Mouse (Mus musculus) 3T3-L1 (cell line): ENCODE results near the gene Cnnm4.

Experiments
- DNase-seq: peaks from one replicate; pipeline ENCODE4 v3.0.0-alpha.2; 2015; ENCODE audit warnings: low read depth, low spot score

Cnnm4 gene

GRCm38 (mm10) chr1:36540807-36541206, 69.4 kb downstream of the Cnnm4 start:
- no peak for DNase-seq

GRCm38 (mm10) chr1:36541844-36542243, 70.4 kb downstream of the Cnnm4 start:
- DNase-seq = no peak

DNA sequence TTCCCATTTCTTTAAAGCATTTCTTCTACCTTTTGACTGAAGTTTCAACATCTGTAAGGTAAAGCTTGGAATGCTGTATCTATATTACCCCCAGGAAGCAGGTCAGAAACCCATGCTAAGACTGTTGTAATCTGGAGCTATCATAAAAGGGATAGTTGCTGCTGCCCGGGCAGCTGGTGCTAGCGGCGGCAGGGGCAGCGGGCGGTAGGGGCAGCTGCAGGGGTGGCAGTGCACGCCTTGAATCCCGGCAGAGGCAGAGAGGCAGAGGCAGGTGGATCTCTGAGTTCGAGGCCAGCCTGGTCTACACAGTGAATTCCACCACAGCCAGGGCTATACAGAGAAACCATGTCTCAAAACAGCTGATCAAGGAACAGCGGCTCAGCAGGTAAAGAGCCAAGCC, 71.5 kb downstream of the Cnnm4 start:
- DNase-seq = no peak

- DNase-seq = no peak
These were observed 74.0 kb downstream of the Cnnm4 start for GRCm38 (mm10) chr1:36545382-36545781.

DNA sequence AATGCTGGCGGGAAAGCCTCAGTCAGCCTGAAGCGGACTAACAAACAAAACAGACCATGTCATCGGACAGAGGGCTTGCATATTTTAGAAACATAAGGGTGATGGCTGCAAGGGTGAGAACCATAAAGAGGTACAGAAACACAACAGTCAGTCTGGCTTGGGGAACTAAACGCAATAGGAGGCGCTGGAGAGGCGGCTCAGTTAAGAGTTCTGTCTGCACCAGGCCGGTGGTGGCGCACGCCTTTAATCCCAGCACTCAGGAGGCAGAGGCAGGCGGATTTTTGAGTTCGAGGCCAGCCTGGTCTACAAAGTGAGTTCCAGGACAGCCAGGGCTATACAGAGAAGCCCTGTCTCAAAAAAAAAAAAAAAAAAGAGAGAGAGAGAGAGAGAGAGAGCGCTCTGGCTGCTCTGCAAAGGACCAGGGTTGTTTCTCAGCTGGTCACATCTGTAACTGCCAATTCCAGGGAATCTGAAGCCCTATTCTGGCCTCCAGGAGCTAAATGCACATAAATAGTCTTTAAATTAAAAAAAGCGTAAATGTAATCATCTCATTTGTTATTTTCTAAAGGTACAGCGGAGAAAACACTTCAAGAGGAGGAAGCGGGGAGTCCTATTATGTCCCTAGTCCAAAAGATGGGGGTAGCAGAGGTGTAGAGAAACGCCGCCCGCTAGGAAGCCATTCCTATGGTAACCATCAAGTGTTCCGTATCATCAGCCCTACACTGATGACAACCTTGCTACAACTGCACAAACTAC, 74.6 kb downstream of the Cnnm4 start:
- DNase-seq = no peak

GRCm38 (mm10) chr1:36546888-36547471, 75.6 kb downstream of the Cnnm4 start, which contains the start of gene Ankrd39:
Gene Ankrd39 (minus strand): TSS chr1:36547445.
- DNase-seq = peak; percentile 99

DNA sequence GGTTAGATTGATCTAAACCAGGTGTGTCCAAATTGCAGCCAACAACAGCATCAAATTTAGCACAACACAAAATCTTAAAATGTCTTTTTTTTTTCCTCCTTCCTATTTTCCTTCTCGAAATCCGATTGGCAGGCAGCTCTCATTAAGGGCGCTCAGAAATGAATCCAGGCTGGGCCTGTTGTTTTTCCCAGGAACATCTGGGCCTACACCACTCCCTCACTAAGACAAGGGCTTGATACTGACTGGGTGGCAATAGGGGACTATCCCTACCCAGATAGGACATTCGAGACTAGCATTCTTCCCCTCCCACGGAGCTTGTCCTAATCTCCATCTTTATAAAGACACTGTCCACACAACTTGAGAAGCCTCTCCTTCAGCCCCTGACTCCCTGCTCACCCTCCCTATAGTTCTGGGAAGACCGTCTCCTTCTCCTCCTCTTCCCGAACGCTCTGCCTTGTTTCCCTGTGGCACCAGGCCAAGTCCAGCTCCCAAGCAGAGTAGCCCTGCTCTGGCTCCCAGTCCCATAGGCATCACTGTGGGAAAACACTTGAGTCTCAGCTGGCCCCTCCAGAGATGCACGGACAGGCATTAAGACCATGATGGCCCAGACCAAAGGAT, 76.7 kb downstream of the Cnnm4 start:
- peak; percentile 51 for DNase-seq

GRCm38 (mm10) chr1:36548771-36549170, 77.4 kb downstream of the Cnnm4 start:
- DNase-seq = no peak

DNA sequence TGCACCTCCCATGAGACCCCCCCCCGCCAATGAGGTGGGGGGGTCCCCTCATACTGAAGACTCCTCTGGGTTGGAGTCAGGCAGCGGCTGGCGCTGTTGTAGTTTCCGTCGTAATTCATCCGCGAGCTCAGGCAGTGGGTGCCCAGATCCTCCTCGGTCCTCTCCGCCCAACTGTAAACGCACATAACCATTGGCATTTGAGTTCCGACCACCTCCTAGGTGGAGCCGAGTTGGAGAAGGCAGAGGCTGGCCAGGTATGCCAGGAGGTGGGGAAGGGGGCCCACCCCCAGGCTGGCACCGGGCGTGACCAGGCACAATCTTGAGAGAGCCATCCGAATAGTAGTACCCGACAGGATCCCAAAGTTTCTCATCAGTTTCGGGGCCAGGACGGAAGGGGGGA, 78.1 kb downstream of the Cnnm4 start:
- DNase-seq = no peak

DNA sequence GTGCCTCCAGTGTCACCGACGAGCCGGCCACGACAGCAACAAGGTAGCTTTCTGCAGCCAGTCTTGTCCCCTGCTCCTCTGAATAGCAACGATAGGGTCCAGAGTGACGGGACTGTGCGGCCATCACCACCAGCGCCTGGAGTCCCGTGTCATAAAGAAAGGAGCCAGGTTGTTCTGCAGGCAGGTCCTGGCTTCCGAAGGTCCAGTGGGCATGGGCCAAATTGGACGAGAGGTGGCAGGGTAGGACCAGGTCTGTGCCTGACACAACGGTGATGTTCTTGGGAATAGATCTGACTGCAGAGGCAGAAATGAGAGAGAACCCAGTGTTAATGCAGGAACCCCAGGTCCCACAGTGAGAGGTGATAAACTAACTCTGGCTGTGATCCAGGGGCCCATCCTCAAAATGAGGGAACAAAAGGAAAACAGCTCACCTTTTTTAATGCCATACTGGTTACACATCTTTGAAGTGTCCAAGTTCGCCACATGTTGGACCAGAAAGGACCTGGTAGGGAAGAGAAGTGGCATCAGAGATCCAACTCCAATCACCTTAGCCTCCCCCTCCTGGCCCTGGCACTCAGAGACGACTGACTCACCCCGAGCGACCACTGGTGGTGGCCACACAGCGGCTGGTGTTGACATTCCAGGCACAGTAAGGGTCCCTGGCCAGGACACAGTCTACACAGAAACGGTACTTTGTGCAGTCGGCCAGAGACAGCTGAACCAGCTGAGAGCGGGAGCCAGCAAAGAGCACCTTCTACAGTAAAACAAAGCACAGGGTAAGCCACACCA, 78.8 kb downstream of the Cnnm4 start:
- DNase-seq = no peak

DNA sequence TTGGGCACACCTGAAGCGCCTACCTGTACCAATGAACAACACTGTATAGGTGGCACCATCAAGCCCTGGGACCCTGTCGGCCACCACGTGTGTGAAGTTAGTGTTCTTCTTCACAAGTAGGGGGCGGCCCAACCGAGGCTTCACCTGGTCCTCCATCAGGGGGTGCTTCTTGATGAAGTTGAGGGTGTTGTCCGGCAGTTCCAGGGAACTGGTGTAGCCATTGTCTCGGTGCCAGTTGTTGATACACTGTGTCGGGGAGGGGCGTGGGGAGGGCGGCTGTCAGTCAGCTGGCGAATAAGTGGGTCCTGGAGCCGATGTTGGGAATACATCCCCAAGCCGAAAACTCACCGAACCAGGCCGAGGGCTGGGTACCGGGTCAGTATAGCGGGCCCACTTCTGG, 80.5 kb downstream of the Cnnm4 start:
- no peak for DNase-seq

DNA sequence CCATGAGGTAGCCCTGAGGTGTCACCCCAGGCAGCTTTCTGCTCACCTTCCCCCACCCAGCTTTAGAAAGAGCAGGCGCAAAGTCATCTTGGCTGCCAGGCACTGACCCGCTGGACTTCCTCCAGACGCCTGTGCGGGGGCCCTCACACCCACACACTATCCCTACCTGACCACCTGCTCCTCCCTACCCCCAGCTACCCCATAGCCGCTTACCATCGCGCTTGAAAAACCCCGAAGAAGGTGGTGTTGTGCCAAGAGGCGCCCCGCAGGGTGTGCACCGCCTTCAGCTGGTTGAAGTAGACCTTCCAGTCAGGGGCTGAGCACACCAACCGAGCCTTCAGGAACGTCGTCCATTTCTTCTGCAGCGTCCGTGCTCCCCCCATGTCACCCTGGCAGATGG, 81.1 kb downstream of the Cnnm4 start:
- no peak for DNase-seq

DNA sequence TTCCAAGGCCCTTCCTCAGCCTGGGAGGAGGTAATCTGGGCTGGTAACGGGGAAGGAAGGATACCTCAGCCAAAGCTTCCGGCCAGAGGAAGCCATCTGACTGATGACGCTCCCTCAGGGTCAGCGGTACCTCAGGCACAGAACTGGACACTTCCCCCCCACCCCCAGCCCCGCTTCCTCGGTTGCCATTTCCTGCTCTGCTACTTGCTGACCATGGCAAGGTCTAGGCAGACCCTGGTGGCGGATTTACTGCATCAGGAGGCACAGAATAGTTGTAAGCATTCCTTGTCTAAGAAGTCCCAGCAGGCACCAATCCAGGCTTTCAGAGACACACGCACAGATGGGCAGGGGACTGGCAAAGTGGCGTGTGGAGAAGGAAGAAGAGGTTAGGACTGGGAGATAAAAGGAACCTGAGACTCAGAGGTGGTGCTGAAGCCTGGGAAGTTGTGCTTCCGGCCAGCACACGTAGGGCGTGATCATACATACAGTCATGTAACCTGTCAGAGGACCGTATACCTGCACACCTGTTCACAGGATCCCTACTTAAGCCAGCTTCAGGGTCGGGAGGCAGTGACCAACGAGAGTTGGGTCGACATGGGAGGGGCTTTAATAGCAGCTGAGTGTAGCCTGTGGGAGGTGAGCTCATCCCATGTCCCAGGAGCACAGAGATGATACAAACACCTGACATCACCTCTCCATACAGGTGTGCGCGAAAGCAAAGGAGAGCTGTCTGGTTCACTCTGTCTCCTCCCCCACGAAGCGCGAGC, 83.4 kb downstream of the Cnnm4 start:
- DNase-seq = no peak

DNA sequence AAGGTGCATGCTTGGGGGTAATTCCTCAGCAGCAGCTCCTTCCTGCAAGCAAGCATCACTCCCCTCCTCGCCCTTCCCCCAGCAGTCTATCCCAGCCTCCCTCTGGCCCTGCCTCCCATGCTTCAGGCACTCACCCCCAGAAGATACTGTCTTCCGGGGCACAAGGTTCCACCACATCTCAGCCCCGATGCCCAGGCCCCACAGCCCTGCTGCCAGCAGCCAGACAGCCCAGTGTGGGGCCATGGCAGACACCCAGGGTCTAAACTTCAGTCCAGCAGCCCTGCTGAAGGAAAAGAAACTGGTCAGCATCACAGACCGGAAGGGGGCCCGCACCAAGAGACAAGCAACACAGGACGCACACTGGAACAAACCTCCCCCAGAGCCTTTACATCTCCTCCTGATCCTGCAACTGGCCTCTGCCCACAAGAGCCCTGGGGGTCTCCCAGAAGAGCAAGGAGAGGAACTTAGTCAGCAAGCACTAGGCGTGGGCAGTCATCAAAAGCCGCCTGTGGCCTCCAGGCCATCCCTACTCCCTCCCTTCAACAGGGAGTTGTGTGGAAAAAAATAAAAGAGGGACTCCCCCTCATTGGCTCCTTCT, 84.5 kb downstream of the Cnnm4 start:
- DNase-seq = peak; percentile 69

GRCm38 (mm10) chr1:36556553-36557456, 85.4 kb downstream of the Cnnm4 start:
- DNase-seq = peak; percentile 96

GRCm38 (mm10) chr1:36557457-36558011, 86.1 kb downstream of the Cnnm4 start:
- DNase-seq = no peak
